Mouse (Mus musculus): ENCODE data around the gene Gpr87.
"Not testable (repeated sequence)": the region's sequence is repeated elsewhere in the genome, so short reads cannot be mapped to it uniquely, and the experiment has no call there.

Gene Gpr87

GRCm38 (mm10) chr3:59187336-59187735 is 7.6 kb downstream of the Gpr87 start:
- DNase-seq (ENCODE audit: low spot score): no peak

- no peak for DNase-seq (ENCODE audit: low spot score)
Observed at GRCm38 (mm10) chr3:59185662-59186061, 9.2 kb downstream of the Gpr87 start.

DNA sequence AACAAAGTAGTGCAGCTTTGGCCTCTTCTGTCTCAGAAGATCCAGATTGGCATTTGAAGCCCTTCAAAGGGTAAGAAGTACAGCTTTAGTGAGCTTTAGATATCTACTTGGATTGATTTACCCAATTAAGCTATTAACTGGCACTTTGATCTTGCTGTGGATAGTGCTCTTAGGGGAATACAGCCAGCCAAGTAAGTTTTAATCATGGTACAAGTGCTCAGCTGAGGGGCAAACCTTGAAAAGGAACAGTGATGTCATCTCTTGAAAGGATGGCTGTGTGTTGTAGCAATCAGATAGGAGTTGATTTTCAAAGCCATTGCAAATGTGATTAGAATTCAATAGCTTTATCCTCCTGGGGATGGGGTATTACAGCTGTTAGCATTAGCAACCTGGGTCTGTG is 12.8 kb downstream of the Gpr87 start:
- DNase-seq (ENCODE audit: low spot score): no peak

- DNase-seq (ENCODE audit: low spot score): no peak
Observed at GRCm38 (mm10) chr3:59181134-59181533, 13.8 kb downstream of the Gpr87 start.

- DNase-seq (ENCODE audit: low spot score): no peak
Observed at GRCm38 (mm10) chr3:59176871-59177270, 18.0 kb downstream of the Gpr87 start.

DNA sequence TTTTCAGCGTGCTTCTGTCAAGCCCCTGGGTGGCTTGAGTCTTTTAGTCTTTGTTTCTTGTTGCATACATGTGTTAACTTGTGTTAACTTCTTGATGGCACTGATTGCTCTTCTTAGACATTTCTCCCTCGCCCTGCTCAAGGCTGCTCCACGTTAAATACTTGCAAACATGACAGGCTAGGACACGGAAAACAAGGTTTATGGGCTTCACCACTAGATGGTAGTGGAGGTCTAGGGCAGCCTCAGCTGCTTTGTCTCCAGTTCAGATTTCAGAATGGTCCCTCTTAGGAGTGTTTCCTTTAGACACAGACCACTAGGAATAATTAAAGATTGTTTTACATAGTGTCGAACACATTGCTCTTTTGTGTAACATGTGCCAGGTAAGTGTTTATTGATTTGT is 19.7 kb downstream of the Gpr87 start:
- DNase-seq (ENCODE audit: low spot score): peak; percentile 60

DNA sequence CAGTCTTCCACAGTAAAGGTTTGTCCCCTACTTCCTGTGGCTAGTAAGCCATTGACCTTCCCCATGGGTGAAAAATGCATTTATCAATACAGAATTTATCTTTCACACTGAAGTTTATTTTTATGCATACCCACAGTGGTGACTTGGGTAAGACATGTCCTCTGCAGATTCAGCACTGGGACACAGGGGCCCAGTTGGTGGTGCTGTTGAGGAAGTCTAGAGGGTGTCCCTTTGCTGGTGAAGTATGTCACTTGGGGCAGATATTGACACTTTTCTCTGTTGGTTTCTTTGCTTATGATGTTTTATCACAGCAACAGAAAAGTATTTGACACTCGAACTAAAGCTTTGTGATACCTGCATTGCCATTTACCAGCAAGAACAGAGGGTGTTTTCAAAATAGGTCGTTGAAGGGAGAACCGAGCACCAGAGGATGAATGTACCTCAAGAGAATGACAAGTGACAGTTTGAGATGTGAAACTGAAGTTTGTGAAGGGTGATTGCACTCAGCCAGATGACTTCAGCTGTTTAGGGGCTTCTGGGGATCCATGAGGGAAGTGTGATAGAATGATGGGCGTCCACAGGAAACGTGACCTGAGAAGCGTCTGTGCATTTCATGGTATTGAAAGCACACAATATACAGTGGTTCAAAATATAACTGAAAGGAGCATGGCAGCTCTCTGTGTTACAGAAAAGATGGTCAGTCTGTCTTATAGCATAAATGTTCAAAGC is 20.3 kb downstream of the Gpr87 start:
- no peak for DNase-seq (ENCODE audit: low spot score)

DNA sequence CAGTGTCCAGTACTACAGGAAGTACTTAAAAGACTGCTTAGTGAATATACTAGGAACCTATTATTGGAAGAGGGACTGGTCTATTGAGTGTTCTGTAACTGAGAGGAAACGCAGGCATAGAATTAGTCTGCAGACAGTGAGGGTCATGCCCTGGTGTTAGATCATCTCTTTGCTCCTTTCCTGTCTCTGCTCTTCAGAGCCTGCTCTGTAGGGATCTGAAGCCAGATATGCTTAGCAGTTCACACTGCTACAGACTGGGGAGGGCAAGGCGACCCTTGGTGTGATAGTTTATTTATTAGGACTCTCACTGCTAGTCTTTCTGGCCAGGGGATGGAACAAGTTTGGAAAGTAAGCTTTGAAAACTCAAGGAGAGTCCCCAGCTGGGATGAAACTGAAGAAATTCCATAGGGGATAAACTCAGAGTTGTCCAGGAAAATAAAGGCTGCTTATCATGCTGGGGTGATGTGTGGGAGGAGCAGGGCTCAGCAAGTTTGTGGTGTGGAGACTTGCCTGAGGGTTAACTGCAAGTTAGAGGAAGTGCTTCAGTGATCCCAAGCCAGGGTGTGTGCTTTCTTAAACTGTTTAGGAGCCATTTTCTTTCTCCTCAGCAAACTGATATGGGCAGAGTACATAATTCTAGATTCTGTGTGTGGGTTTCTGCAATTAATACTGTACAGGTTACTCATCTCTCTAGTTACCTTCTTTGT is 24.8 kb downstream of the Gpr87 start:
- DNase-seq (ENCODE audit: low spot score): no peak

DNA sequence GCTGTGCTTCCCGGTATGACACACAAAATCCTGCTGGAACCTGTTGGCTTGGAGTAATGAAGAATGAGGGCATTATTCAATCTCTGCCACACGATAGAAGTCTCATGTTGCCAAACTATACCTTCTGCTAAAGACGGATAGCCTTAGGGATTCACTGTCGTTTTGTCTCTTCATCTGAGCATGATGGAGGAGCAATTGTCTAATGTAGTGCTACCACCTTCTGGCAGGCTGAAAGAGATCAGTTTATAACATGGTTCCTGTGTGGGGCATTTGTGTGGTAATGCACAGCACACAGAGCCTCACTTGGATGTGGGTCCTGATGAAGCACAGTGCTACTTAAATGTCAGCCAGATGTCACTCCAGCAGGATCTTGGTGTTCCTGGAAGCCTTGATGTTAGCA is 25.7 kb downstream of the Gpr87 start:
- DNase-seq (ENCODE audit: low spot score): no peak

GRCm38 (mm10) chr3:59168476-59168875 is 26.4 kb downstream of the Gpr87 start:
- no peak for DNase-seq (ENCODE audit: low spot score)

DNA sequence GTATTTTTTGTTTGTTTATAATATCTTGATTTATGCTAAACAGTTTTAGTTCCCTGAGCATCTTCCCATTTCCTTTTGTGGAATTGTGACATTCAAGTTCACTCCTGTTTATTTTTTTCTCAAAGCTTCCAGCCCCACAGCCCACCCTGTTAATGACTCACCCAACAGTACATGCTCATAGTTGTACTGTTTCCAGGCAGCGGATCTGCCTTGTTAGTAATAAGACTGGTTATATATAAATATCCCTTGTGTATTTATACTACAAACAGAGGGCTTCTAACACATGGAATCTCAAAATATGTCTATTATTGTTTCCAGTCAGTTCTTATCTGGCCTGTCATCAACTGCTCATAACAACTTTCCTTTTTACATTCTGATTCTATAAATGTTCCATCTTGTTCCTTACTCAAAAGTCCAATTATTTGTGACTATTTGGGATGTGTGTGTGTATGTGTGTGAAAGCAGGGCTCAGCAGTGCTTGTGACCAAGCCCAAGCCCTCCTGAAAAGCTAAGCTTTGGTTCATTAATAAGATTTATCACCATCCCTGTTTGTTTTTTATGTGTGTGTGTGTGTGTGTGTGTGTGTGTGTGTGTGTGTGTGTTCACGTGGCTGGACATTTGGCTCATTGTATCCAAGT is 27.4 kb downstream of the Gpr87 start:
- DNase-seq (ENCODE audit: low spot score): no peak

DNA sequence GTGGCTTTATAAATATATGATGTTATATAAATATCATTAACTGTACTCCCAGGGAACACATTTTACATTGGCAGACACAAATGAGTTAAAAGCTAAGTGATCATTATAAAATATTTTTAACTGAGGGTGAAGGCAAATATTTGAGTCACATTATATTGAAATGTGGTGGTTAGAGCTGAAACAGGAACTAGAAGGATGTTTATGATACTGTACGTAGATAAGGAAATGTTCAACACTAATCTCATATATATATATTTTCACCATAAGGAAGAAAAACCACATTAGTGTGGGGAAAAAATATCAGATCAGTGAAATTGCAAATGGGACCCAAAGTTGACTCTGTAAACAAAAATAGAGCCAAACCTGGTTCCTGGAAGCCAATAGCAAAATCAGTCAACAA is 34.4 kb downstream of the Gpr87 start:
- no peak for DNase-seq (ENCODE audit: low spot score)

GRCm38 (mm10) chr3:59157048-59157447 is 37.9 kb downstream of the Gpr87 start:
- no peak for DNase-seq (ENCODE audit: low spot score)

DNA sequence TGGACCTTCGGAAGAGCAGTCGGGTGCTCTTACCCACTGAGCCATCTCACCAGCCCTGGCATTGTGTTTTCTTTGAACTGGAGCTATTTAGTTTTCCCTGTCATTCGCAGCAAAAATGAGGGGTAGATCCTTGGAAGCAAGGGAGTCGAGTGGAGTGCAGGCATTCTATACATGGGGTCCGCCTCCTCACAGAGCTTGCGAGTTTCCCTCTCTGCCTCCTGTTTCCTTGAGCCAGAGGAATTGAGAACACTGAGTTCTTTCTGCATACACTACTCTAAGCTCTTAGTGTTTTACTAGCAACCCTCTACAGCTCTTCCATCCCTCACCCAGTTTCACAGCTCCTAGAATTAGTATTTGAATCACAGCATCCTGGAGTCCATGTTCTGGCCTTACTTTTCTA is 39.5 kb downstream of the Gpr87 start:
- no peak for DNase-seq (ENCODE audit: low spot score)

DNA sequence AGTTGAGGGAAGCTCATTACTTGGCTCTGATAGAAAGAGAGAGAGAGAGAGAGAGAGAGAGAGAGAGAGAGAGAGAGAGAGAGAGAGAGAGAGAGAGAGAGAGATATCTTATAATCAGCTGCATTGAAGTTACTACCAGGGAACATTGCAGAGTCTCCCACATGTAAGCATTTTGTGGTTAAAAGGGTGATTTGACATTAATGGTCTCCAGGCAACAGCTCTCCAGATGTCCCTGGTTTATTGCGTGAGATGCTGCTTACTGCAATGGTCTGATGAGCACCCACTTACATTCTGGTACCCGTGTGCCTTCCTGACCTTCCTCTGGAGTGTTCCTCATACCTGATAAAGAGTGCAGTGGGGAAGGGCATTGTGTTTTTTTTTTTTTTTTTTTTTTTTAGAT is 40.0 kb downstream of the Gpr87 start:
- no peak for DNase-seq (ENCODE audit: low spot score)

DNA sequence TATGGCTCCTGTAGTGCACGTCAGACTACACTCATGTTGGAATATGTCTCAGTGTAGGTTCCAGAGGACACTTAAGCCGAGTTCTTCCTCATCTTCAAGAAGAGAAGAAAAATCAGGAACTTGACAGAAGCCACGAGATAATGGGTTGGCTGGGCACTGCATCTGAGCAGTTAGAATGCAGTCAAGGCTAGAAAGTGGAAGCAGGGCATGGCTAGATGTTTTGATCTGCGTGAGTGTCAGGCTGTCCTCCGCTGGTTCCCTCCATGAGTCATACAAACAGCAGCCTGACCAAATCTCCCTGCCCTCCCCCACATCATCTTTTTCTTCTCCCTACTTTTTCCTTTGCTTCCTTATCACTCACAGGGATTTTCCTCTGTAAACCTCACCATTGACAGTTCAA is 41.5 kb downstream of the Gpr87 start, which contains the start of gene P2ry14:
TSS of gene P2ry14 (minus strand) at position 195 of the 400 bp plus-strand sequence.
- DNase-seq (ENCODE audit: low spot score): no peak

- no peak for DNase-seq (ENCODE audit: low spot score)
Observed at GRCm38 (mm10) chr3:59150624-59151023, 44.3 kb downstream of the Gpr87 start.

- no peak for DNase-seq (ENCODE audit: low spot score)
Observed at GRCm38 (mm10) chr3:59149646-59150045, 45.3 kb downstream of the Gpr87 start.

GRCm38 (mm10) chr3:59145194-59145593 is 49.7 kb downstream of the Gpr87 start:
- DNase-seq (ENCODE audit: low spot score): no peak

DNA sequence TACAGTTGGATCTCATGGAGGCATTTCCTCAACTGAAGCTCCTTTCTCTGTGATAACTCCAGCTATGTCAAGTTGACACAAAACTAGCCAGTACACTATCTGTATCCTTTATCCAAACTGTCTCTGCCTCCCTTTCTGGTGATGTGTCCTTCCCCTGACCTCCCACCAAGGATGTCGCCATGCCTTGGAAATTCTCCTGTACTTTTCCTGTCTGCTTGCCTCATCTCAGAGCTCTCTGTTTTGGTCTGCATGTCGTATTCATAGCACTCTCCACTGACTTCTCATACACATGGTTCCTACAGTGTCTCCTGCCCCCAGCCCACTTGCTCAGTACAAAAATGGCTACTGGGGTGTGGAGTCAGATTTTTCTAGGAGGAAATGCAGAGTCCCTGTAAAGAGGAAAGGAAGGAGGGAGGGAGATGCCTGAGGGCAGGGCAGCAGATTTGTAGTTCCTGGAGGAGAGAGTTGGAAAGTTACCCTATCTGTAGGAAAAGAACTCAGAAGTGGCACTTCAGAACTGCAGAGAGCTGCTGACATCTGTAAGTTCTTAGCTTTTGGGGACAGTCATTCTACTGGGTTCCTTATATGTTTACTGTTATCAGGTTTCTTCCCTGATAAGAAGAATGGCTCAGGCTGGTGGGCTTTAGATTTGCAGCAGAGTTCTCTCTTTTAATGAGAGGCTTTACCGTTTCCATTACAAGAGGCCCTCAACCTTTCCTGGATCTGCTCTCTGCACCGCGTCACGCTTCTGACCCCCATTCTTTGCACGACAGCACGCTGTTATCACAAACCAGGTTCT is 53.2 kb downstream of the Gpr87 start:
- DNase-seq (ENCODE audit: low spot score): no peak

DNA sequence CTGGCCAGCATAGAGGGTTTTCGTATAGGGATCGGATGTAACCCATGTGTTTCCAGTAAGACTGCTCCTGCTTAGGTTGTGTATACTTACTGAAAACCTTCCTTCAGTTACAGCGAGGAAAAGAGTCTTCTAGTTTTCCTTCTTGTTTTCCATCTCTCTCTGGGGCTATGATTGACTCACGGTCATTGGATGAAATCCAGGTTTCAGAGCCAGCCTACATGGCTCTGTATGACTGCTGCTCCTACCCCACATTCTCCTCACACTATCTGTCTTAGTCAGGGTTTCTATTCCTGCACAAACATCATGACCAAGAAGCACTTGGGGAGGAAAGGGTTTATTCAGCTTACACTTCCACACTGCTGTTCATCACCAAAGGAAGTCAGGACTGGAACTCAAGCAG is 54.0 kb downstream of the Gpr87 start:
- DNase-seq (ENCODE audit: low spot score): not testable (repeated sequence)

DNA sequence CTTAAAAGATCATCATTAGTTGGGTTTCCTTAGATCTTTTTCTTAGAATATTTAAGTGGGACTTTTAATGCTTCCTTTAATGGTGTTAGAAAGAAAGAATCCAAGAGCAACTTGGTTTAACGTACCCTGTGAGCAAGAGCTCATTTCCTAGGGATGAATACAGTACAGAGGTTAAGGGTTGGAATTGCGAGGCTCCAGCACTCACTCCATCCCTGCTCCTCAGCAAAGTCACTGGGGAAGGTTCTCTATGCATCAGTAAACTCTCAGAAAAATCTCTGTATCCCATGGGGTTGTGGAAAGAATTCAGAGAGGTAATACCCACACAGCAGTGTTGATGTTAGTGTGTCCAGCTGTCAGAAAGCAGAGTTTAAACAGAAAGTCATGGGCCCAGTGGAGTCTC is 54.8 kb downstream of the Gpr87 start:
- DNase-seq (ENCODE audit: low spot score): no peak

All from layer of hippocampus, adult 11-12 months (tissue).